Mouse (Mus musculus): ENCODE results near the gene Gm20388. TPM values are rescaled to one million over a fixed set of nuclear protein-coding genes. Genes with fewer than 3 reads are reported as not detected.
A peak's percentile ranks its signal among the peaks of the same experiment; 100 is the strongest.

The Gm20388 gene
- polyA plus RNA-seq, 1 experiment from 2014 or later, result 1.4 TPM

GRCm38 (mm10) chr8:122635878-122636802, 2725.5 kb downstream of the Gm20388 start:
- Histone ChIP-seq H3K36me3 (ENCODE audit: control insufficient read depth, insufficient read depth) (peaks cover 5% of the 10 kb centered on the region; the same call in 1 of the 2 replicates), H3K4me2 (ENCODE audit: low read depth, low read length) (peak overlapping the region; percentile 44), H3K4me3 (ENCODE audit: low read depth, low read length) (no peak overlapping the region), H3K9ac (ENCODE audit: low read depth, low read length) (peak overlapping the region; percentile 24), H3K4me1 (ENCODE audit: control insufficient read depth, low read depth, low read length) (peaks cover 23% of the 10 kb centered on the region), H3K27ac (ENCODE audit: low read length) (peak overlapping the region; percentile 88), H3K9me3 (replicated peaks; ENCODE audit: control insufficient read depth, low read length) (no peaks in the 10 kb centered on the region), H3K27me3 (ENCODE audit: control insufficient read depth, insufficient read depth, low read depth, low read length) (no peaks in the 10 kb centered on the region)
- peak; percentile 90 for ATAC-seq (ENCODE audit: low read depth)
- WGBS (ENCODE audit: insufficient replicate concordance), result 36% methylated on average over 14 of the region's 14 CpGs

GRCm38 (mm10) chr8:122636803-122637175, 2726.1 kb downstream of the Gm20388 start:
- Histone ChIP-seq H3K9me3 (replicated peaks; ENCODE audit: control insufficient read depth, low read length) (no peaks in the 10 kb centered on the region), H3K4me2 (ENCODE audit: low read depth, low read length) (peak overlapping the region; percentile 44; the same call in 1 of the 2 replicates), H3K9ac (ENCODE audit: low read depth, low read length) (no peak overlapping the region; the same call in 1 of the 2 replicates), H3K27ac (ENCODE audit: low read length) (peak overlapping the region; percentile 88), H3K4me3 (ENCODE audit: low read depth, low read length) (no peak overlapping the region), H3K4me1 (ENCODE audit: control insufficient read depth, low read depth, low read length) (peaks cover 23% of the 10 kb centered on the region), H3K27me3 (ENCODE audit: control insufficient read depth, insufficient read depth, low read depth, low read length) (no peaks in the 10 kb centered on the region), H3K36me3 (ENCODE audit: control insufficient read depth, insufficient read depth) (peaks cover 5% of the 10 kb centered on the region; the same call in 1 of the 2 replicates)
- ATAC-seq (ENCODE audit: low read depth), result no peak
- WGBS (ENCODE audit: insufficient replicate concordance), result 61% methylated on average over 9 of the region's 9 CpGs

- no peak for ATAC-seq (ENCODE audit: low read depth)
- H3K4me3 ChIP-seq (ENCODE audit: low read depth, low read length), result no peak overlapping the region
- H3K36me3 ChIP-seq (ENCODE audit: control insufficient read depth, insufficient read depth), result peaks cover 5% of the 10 kb centered on the region; the same call in 1 of the 2 replicates
- H3K27ac ChIP-seq (ENCODE audit: low read length), result no peak overlapping the region
- H3K9ac ChIP-seq (ENCODE audit: low read depth, low read length), result no peak overlapping the region
- H3K27me3 ChIP-seq (ENCODE audit: control insufficient read depth, insufficient read depth, low read depth, low read length), result no peaks in the 10 kb centered on the region
- WGBS (ENCODE audit: insufficient replicate concordance), result 87% methylated on average over 9 of the region's 9 CpGs
- no peaks in the 10 kb centered on the region for H3K9me3 ChIP-seq (replicated peaks; ENCODE audit: control insufficient read depth, low read length)
- H3K4me1 ChIP-seq (ENCODE audit: control insufficient read depth, low read depth, low read length), result peaks cover 23% of the 10 kb centered on the region
- H3K4me2 ChIP-seq (ENCODE audit: low read depth, low read length), result no peak overlapping the region
Measured at GRCm38 (mm10) chr8:122637230-122637629, 2726.6 kb downstream of the Gm20388 start.

GRCm38 (mm10) chr8:122638601-122639000, 2728.0 kb downstream of the Gm20388 start:
- peaks cover 23% of the 10 kb centered on the region for H3K4me1 ChIP-seq (ENCODE audit: control insufficient read depth, low read depth, low read length)
- no peak for ATAC-seq (ENCODE audit: low read depth)
- no peak overlapping the region for H3K27ac ChIP-seq (ENCODE audit: low read length)
- no peaks in the 10 kb centered on the region for H3K27me3 ChIP-seq (ENCODE audit: control insufficient read depth, insufficient read depth, low read depth, low read length)
- WGBS (ENCODE audit: insufficient replicate concordance), result 81% methylated on average over 16 of the region's 16 CpGs
- peaks cover 3% of the 10 kb centered on the region; the same call in 1 of the 2 replicates for H3K36me3 ChIP-seq (ENCODE audit: control insufficient read depth, insufficient read depth)
- no peak overlapping the region for H3K4me3 ChIP-seq (ENCODE audit: low read depth, low read length)
- H3K9ac ChIP-seq (ENCODE audit: low read depth, low read length), result no peak overlapping the region
- no peak overlapping the region for H3K4me2 ChIP-seq (ENCODE audit: low read depth, low read length)
- H3K9me3 ChIP-seq (replicated peaks; ENCODE audit: control insufficient read depth, low read length), result no peaks in the 10 kb centered on the region

GRCm38 (mm10) chr8:122639521-122640248, 2729.0 kb downstream of the Gm20388 start:
- Histone ChIP-seq H3K27me3 (ENCODE audit: control insufficient read depth, insufficient read depth, low read depth, low read length) (no peaks in the 10 kb centered on the region), H3K27ac (ENCODE audit: low read length) (no peak overlapping the region; the same call in 1 of the 2 replicates), H3K9ac (ENCODE audit: low read depth, low read length) (no peak overlapping the region), H3K4me3 (ENCODE audit: low read depth, low read length) (no peak overlapping the region), H3K36me3 (ENCODE audit: control insufficient read depth, insufficient read depth) (no peaks in the 10 kb centered on the region), H3K9me3 (replicated peaks; ENCODE audit: control insufficient read depth, low read length) (no peaks in the 10 kb centered on the region), H3K4me1 (ENCODE audit: control insufficient read depth, low read depth, low read length) (peaks cover 23% of the 10 kb centered on the region), H3K4me2 (ENCODE audit: low read depth, low read length) (no peak overlapping the region)
- ATAC-seq (ENCODE audit: low read depth), result no peak
- WGBS (ENCODE audit: insufficient replicate concordance), result 65% methylated on average over 16 of the region's 16 CpGs

GRCm38 (mm10) chr8:122640825-122641224, 2730.2 kb downstream of the Gm20388 start:
- WGBS (ENCODE audit: insufficient replicate concordance), result 81% methylated on average over 4 of the region's 4 CpGs
- H3K4me2 ChIP-seq (ENCODE audit: low read depth, low read length), result no peak overlapping the region
- no peaks in the 10 kb centered on the region for H3K36me3 ChIP-seq (ENCODE audit: control insufficient read depth, insufficient read depth)
- no peak for ATAC-seq (ENCODE audit: low read depth)
- H3K27me3 ChIP-seq (ENCODE audit: control insufficient read depth, insufficient read depth, low read depth, low read length), result no peaks in the 10 kb centered on the region
- H3K4me3 ChIP-seq (ENCODE audit: low read depth, low read length), result no peak overlapping the region
- H3K27ac ChIP-seq (ENCODE audit: low read length), result no peak overlapping the region
- no peak overlapping the region for H3K9ac ChIP-seq (ENCODE audit: low read depth, low read length)
- H3K9me3 ChIP-seq (replicated peaks; ENCODE audit: control insufficient read depth, low read length), result no peaks in the 10 kb centered on the region
- peaks cover 17% of the 10 kb centered on the region for H3K4me1 ChIP-seq (ENCODE audit: control insufficient read depth, low read depth, low read length)

GRCm38 (mm10) chr8:122641406-122641805, 2730.8 kb downstream of the Gm20388 start:
- peaks cover 12% of the 10 kb centered on the region for H3K4me1 ChIP-seq (ENCODE audit: control insufficient read depth, low read depth, low read length)
- H3K36me3 ChIP-seq (ENCODE audit: control insufficient read depth, insufficient read depth), result no peaks in the 10 kb centered on the region
- no peak overlapping the region for H3K9ac ChIP-seq (ENCODE audit: low read depth, low read length)
- H3K4me3 ChIP-seq (ENCODE audit: low read depth, low read length), result no peak overlapping the region
- H3K4me2 ChIP-seq (ENCODE audit: low read depth, low read length), result no peak overlapping the region
- no peaks in the 10 kb centered on the region for H3K9me3 ChIP-seq (replicated peaks; ENCODE audit: control insufficient read depth, low read length)
- H3K27me3 ChIP-seq (ENCODE audit: control insufficient read depth, insufficient read depth, low read depth, low read length), result no peaks in the 10 kb centered on the region
- H3K27ac ChIP-seq (ENCODE audit: low read length), result no peak overlapping the region
- 84% methylated on average over 15 of the region's 15 CpGs for WGBS (ENCODE audit: insufficient replicate concordance)
- no peak for ATAC-seq (ENCODE audit: low read depth)

- Histone ChIP-seq H3K36me3 (ENCODE audit: control insufficient read depth, insufficient read depth) (no peaks in the 10 kb centered on the region), H3K9me3 (replicated peaks; ENCODE audit: control insufficient read depth, low read length) (no peaks in the 10 kb centered on the region), H3K4me1 (ENCODE audit: control insufficient read depth, low read depth, low read length) (peaks cover 6% of the 10 kb centered on the region), H3K9ac (ENCODE audit: low read depth, low read length) (no peak overlapping the region), H3K4me2 (ENCODE audit: low read depth, low read length) (no peak overlapping the region), H3K4me3 (ENCODE audit: low read depth, low read length) (no peak overlapping the region), H3K27ac (ENCODE audit: low read length) (no peak overlapping the region), H3K27me3 (ENCODE audit: control insufficient read depth, insufficient read depth, low read depth, low read length) (no peaks in the 10 kb centered on the region)
- 65% methylated on average over 9 of the region's 9 CpGs for WGBS (ENCODE audit: insufficient replicate concordance)
- no peak for ATAC-seq (ENCODE audit: low read depth)
Measured at GRCm38 (mm10) chr8:122642071-122642470, 2731.4 kb downstream of the Gm20388 start.

Measured in liver, embryonic 16.5 days (tissue).